Comparison of ENCODE assay signal across 1 mouse cellular context in the genomic region with DNA sequence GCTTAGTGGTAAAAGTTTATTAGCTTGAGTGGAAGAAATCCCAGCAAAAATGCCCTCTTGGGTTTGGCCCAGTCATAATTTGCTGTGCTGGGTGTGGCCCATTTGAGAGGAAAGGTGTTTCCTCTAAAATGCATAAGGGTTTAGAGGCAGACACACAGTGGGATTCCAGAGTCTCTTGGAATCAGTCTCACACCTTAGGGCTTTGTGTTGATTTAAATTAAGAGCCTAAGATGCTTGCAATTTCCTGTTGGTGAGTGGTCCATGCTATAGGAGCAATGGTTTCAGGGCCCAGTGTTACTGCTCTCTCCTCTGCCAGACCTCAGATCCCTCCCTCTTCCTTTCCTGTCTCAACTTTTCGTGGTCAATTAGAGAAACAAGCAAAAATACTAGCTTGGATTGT.
TF ChIP-seq lines count a peak whose summit lies in the region.

No protein-coding gene starts in this region.

TF ChIP-seq in ES-E14, 5 proteins besides CTCF, POLR2A, EP300 and RAD21 (continued from another document):
- no peak for TF ChIP-seq HCFC1 (IDR thresholded peaks at IDR 0.05; ENCODE audit: borderline replicate concordance, insufficient read depth, low read length)
- no peak for TF ChIP-seq CHD2 (IDR thresholded peaks at IDR 0.05; ENCODE audit: low read depth, low read length)
- TF ChIP-seq MAFK (IDR thresholded peaks at IDR 0.05; ENCODE audit: insufficient read depth, low read depth, low read length) = no peak
